Mouse (Mus musculus) kidney, postnatal 0 days (tissue): ENCODE results near the gene Atp6v0a1. TPM values are rescaled to one million over a fixed set of nuclear protein-coding genes. Genes with fewer than 3 reads are reported as not detected.

Experiments
- ATAC-seq: fragments of 200-750 bp; cut with Nextera tagmentation; replicated peaks from 2 replicates; pipeline ENCODE4 v1.8.0; 2017; ENCODE audit warnings: low read depth, moderate number of reproducible peaks, moderate TSS enrichment, moderate library complexity; ENCODE audit not compliant: low FRiP score
- DNase-seq: peaks from one replicate; pipeline ENCODE4 v3.0.0-alpha.2; 2016; ENCODE audit warnings: low spot score
- H3K27ac ChIP-seq: fragments of 300-500 bp; sonication (generic); 2 replicates; pipeline ENCODE4 v1.5.1; 2014; ENCODE audit warnings: mild to moderate bottlenecking
- H3K27me3 ChIP-seq: fragments of 300-500 bp; sonication (generic); 2 replicates; pipeline ENCODE4 v1.6.1; 2014; ENCODE audit warnings: low read length, mixed read lengths; ENCODE audit not compliant: insufficient read depth
- H3K36me3 ChIP-seq: fragments of 300-500 bp; sonication (generic); 2 replicates; pipeline ENCODE4 v1.6.1; 2014; ENCODE audit warnings: low read length, mixed read lengths; ENCODE audit not compliant: insufficient read depth
- H3K4me1 ChIP-seq: fragments of 300-500 bp; sonication (generic); replicated peaks from 2 replicates; pipeline ENCODE4 v1.6.1; 2014; ENCODE audit warnings: antibody characterized with exemption, low read length, mixed read lengths; ENCODE audit not compliant: insufficient read depth
- H3K4me2 ChIP-seq: fragments of 300-500 bp; sonication (generic); 2 replicates; pipeline ENCODE4 v1.6.1; 2014; ENCODE audit warnings: mild to moderate bottlenecking, low read length, moderate library complexity, mixed read lengths
- H3K4me3 ChIP-seq: fragments of 300-500 bp; sonication (generic); replicated peaks from 2 replicates; pipeline ENCODE4 v1.5.1; 2014; ENCODE audit warnings: low read depth, low read length
- H3K9ac ChIP-seq: fragments of 300-500 bp; sonication (generic); 2 replicates; pipeline ENCODE4 v1.6.1; 2014; ENCODE audit warnings: low read depth, low read length
- H3K9me3 ChIP-seq: fragments of 300-500 bp; sonication (generic); replicated peaks from 2 replicates; pipeline ENCODE4 v1.6.1; 2016; ENCODE audit warnings: low read length, inconsistent platforms, mixed read lengths
- CTCF ChIP-seq: IDR thresholded peaks from 2 replicates; pipeline ENCODE4 v1.5.1; 2016; ENCODE audit warnings: antibody characterized with exemption, low read depth, mild to moderate bottlenecking, moderate library complexity
- WGBS: fragments of 180-500 bp; shearing (Covaris S2); extraction: QIAGEN DNeasy Blood & Tissue Kit; methylation state at CpG from one replicate; pipeline ENCODE4 v1.1.7; 2014; 5-methylcytosine and 5-hydroxymethylcytosine counted together
- polyA plus RNA-seq: library from polyadenylated mRNA; unstranded; fragments of >200 nt; fragmentation: Nextera tagmentation; extraction: Ambion mirVana; gene quantifications from 2 replicates; pipeline ENCODE4 v1.2.1, GENCODE M21; 2015

The Atp6v0a1 gene
- polyA plus RNA-seq, 1 experiment from 2014 or later: 35.1 TPM

DNA sequence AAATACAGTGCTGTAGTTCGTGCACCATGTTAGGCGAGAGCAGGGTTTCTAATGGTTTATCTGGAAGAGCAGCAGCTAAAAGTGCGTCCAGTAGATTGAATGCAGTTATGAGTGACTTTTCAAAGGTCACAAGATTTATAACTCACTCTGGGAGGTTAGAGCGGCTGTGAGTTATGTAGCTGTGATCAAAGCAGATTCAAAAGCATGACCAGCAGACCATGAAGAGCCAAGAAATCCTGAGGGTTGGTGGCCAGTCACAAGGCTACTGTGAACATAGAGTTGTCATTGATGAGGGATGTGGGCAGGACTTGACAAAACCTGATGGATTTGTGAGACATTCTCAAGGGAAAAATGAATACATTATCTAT lies 26.1 kb downstream of the Atp6v0a1 start:
- Histone ChIP-seq H3K9me3 (no peaks in the 10 kb centered on the region), H3K9ac (no peak overlapping the region), H3K4me3 (no peak overlapping the region), H3K27ac (no peak overlapping the region), H3K36me3 (peaks cover 29% of the 10 kb centered on the region; the same call in 1 of the 2 replicates), H3K27me3 (no peaks in the 10 kb centered on the region), H3K4me1 (peaks cover 1% of the 10 kb centered on the region; the same call in 1 of the 2 replicates), H3K4me2 (no peak overlapping the region)
- DNase-seq: no peak
- no peak for TF ChIP-seq CTCF
- 44% methylated on average over 4 of the region's 4 CpGs for WGBS
- no peak for ATAC-seq

DNA sequence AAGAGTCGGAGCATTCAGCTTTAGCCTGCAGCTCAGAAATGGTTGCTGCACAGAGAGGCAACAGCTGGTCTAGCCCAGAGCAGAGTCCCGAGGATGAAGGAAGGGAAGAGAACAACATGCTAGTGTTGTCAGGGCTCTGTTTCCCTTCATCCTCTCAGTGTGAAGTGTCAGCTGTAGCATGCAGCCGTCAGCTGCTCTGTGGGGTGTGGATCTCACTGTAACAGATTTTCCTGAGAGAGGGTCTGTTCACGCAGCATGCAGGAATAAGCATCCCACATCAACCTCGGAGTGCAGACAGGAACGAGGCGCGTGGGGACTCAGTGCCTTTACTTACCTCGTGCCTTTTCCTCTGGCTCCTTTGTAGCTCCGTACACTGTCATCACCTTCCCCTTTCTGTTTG lies 28.5 kb downstream of the Atp6v0a1 start:
- Histone ChIP-seq H3K4me2 (no peak overlapping the region), H3K4me3 (no peak overlapping the region), H3K9ac (no peak overlapping the region), H3K36me3 (peaks cover 33% of the 10 kb centered on the region; the same call in 1 of the 2 replicates), H3K27ac (no peak overlapping the region), H3K9me3 (no peaks in the 10 kb centered on the region), H3K4me1 (no peaks in the 10 kb centered on the region; the same call in 1 of the 2 replicates), H3K27me3 (no peaks in the 10 kb centered on the region)
- no peak for TF ChIP-seq CTCF
- WGBS: 91% methylated on average over 10 of the region's 10 CpGs
- ATAC-seq (no peak), DNase-seq (no peak)

DNA sequence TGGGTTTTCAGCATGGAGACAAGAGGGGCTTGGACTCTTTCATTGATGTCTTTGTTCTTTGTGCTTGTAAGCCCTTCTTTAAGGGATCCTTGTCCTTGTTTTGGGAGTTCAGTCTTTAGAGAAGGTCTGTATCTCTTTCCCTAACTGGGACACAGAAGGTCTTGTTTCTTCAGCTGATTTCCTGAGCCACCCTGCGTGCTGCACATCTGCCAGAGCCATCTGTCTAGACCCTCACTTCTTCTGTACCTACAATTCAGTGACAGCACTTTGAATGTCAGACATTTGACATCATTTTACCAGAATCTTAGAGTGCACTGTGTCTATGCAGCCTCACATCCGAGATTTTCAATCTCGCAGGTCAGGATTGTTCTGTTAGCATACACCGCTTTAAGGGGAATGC lies 36.6 kb downstream of the Atp6v0a1 start:
- Histone ChIP-seq H3K4me3 (no peak overlapping the region), H3K4me2 (no peak overlapping the region), H3K36me3 (peaks cover 55% of the 10 kb centered on the region), H3K27me3 (no peaks in the 10 kb centered on the region), H3K4me1 (no peaks in the 10 kb centered on the region), H3K9ac (no peak overlapping the region), H3K9me3 (no peaks in the 10 kb centered on the region), H3K27ac (no peak overlapping the region)
- no peak for TF ChIP-seq CTCF
- no peak for DNase-seq
- 91% methylated on average over 4 of the region's 4 CpGs for WGBS
- ATAC-seq: no peak

DNA sequence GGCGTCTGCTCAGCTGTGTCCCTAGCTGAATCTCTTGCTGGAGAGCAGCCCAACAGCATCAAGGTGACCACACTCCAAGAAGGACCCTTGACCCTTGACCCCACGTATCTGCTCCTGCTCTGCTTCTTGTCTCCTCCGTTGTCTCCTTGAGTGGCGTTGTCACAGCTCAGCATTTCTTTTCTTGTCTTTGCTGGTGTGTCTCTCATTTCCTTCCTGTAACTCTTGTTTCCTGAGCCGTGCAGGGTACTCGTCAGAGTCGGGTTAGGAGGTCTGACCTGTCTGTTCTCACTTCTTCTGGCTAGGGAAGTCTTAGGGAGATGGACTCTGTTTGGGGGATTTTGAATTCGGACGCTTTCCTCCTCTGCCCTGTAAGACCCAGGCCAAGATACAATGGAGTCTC lies 37.2 kb downstream of the Atp6v0a1 start:
- DNase-seq (no peak), ATAC-seq (no peak)
- Histone ChIP-seq H3K4me3 (no peak overlapping the region), H3K9me3 (no peaks in the 10 kb centered on the region), H3K4me1 (no peaks in the 10 kb centered on the region), H3K36me3 (peaks cover 59% of the 10 kb centered on the region), H3K27me3 (no peaks in the 10 kb centered on the region), H3K9ac (no peak overlapping the region), H3K27ac (no peak overlapping the region), H3K4me2 (no peak overlapping the region)
- WGBS: 50% methylated on average over 9 of the region's 9 CpGs
- TF ChIP-seq CTCF: no peak

DNA sequence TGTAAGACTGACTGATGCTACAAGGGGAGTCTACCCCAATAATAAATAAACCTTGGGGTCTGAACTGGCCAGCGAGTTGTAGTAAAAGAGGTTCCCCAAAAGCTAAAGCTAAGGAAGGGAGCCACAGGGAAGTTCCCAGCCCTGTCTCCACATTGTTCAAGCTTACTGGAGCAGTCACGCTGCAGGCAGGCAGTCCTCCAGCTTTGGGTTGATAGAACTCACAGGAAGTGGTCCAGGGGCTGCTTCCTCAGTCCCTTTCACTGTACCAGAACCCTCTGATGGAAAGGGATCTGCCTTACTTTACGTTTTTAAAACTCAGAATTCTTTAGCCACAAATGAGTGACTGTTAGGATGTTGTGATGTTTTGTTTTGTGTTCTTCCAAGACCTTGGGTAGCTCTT lies 38.2 kb downstream of the Atp6v0a1 start:
- DNase-seq (no peak), ATAC-seq (no peak)
- Histone ChIP-seq H3K9ac (no peak overlapping the region), H3K4me1 (no peaks in the 10 kb centered on the region), H3K9me3 (no peaks in the 10 kb centered on the region), H3K27ac (no peak overlapping the region), H3K27me3 (no peaks in the 10 kb centered on the region), H3K4me3 (no peak overlapping the region), H3K36me3 (peaks cover 59% of the 10 kb centered on the region), H3K4me2 (no peak overlapping the region)
- no peak for TF ChIP-seq CTCF
- 82% methylated on average over 3 of the region's 3 CpGs for WGBS

DNA sequence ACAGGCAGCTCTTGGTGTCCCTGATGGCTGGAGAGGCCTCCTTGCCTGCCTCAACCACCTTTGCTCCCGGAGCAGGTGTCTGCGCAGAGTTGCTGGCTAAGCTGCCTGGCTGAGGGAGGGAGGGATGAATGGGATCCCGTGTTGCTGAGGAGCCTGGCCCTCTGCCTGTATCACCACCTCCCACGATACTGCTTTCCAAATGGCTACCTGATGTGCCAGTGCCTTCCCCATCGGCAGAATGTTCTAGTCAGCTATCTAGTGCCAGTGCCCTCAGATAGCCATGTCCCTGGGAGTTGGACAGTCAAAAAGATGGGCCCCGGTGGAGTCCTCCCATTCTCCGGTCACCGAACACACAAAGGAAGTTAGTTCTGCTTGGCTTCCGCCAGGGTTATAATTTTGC lies 41.1 kb downstream of the Atp6v0a1 start:
- no peaks in the 10 kb centered on the region for H3K4me1 ChIP-seq
- peaks cover 37% of the 10 kb centered on the region for H3K36me3 ChIP-seq
- no peak overlapping the region for H3K9ac ChIP-seq
- no peak overlapping the region for H3K4me3 ChIP-seq
- no peak for DNase-seq
- TF ChIP-seq CTCF: no peak
- no peaks in the 10 kb centered on the region for H3K27me3 ChIP-seq
- no peak overlapping the region for H3K4me2 ChIP-seq
- no peak for ATAC-seq
- H3K9me3 ChIP-seq: no peaks in the 10 kb centered on the region
- WGBS: 88% methylated on average over 9 of the region's 9 CpGs
- H3K27ac ChIP-seq: no peak overlapping the region

DNA sequence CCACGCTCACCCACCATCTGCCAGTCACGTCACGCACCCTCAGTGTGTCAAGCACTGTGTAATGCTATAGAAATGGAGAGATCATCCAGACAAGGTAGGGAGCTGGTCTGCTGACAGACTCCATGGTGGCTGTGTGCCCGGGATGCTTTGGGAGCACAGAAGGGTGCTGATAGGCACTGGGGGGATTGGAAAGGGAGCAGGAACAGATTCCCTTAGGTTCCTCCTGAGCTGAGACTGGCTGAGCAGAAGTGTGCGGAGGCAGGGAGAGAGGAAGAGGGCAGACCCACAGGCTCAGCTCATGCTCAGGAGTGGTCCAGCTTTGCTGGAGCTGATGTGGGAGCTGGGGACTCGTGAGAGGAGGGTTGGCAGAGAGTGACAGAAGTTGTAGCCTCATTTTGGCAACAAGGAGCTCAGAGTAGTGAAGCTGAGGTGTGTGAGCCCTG lies 41.8 kb downstream of the Atp6v0a1 start:
- Histone ChIP-seq H3K4me2 (no peak overlapping the region), H3K9me3 (no peaks in the 10 kb centered on the region), H3K4me3 (no peak overlapping the region), H3K4me1 (no peaks in the 10 kb centered on the region), H3K27ac (no peak overlapping the region), H3K27me3 (no peaks in the 10 kb centered on the region), H3K36me3 (peaks cover 32% of the 10 kb centered on the region), H3K9ac (no peak overlapping the region)
- ATAC-seq (no peak), DNase-seq (no peak)
- 91% methylated on average over 6 of the region's 6 CpGs for WGBS
- no peak for TF ChIP-seq CTCF
